Comparison of ENCODE assay signal across 9 mouse cellular contexts in genomic region chr11:55497885-55498284, GRCm38 (mm10). TPM values are rescaled to one million over a fixed set of nuclear protein-coding genes. Genes with fewer than 3 reads are reported as not detected.
DNase-seq lines count a peak whose midpoint lies in the region; ATAC-seq and TF ChIP-seq lines count a peak whose summit lies in the region.
"Had no signal": no experiment of that assay in that cellular context is flagged by ENCODE, and none has a peak within 500 bp of the region (broad histone marks: within the 10 kb centered on the region; RNA-seq: fewer than 3 reads in every experiment).

No protein-coding gene starts in this region.

- peaks cover 76 to 94% of the 10 kb centered on the region in 2 experiments for H3K36me3 ChIP-seq in CH12.LX (replicated peaks in 1 of 2; ENCODE audit: control insufficient read depth in 1 of 2, insufficient read depth in 1 of 2, low read length in 1 of 2)
- peaks cover 87% of the 10 kb centered on the region for H3K36me3 ChIP-seq in heart, postnatal 0 days (replicated peaks; ENCODE audit: control insufficient read depth, insufficient read depth, low read length)

- peak; percentile 79 for ATAC-seq in heart, postnatal 0 days (ENCODE audit: insufficient read depth, low read depth)
- peak; percentile 92 for ATAC-seq in megakaryocyte, adult 5-6 weeks (ENCODE audit: poor library complexity, severe bottlenecking)

- dilution Hi-C loops in CH12.LX (cut with MboI; ENCODE audit: extremely low pct_ligation_motif_present, extremely low pct_unique_long_range_greater_than_20kb, low sequenced_read_pairs) = no loop called here

- peaks cover 0 to 12% of the 10 kb centered on the region in 2 experiments; a peak in 1 of 4 replicates for H3K4me1 ChIP-seq in CH12.LX (ENCODE audit: control insufficient read depth in 1 of 2, insufficient read depth in 2 of 2)
- H3K4me1 ChIP-seq in heart, postnatal 0 days (ENCODE audit: control insufficient read depth, insufficient read depth) = no peaks in the 10 kb centered on the region
- H3K4me1 ChIP-seq: lung, embryonic 15.5 days had no signal

- H3K9me3 ChIP-seq in CH12.LX (replicated peaks; ENCODE audit: low read length) = no peaks in the 10 kb centered on the region
- H3K9me3 ChIP-seq in heart, postnatal 0 days (replicated peaks; ENCODE audit: control insufficient read depth, low read length) = no peaks in the 10 kb centered on the region
- H3K9me3 ChIP-seq: lung, embryonic 15.5 days had no signal

- peak; percentile 75 to 86 for TF ChIP-seq CTCF in CH12.LX (conservative IDR thresholded peaks at IDR 0.05 in 1 of 2, IDR thresholded peaks at IDR 0.05 in 1 of 2; ENCODE audit: low read depth in 2 of 2, low read length in 2 of 2)
- peak; percentile 85 for TF ChIP-seq CTCF in heart, postnatal 0 days (IDR thresholded peaks at IDR 0.05; ENCODE audit: low read depth)

- no peak overlapping the region for H3K4me2 ChIP-seq in CH12.LX (ENCODE audit: insufficient read depth, low read depth, poor library complexity, severe bottlenecking)
- no peak overlapping the region for H3K4me2 ChIP-seq in heart, postnatal 0 days (ENCODE audit: low read depth, low read length)
- H3K4me2 ChIP-seq: lung, embryonic 15.5 days had no signal

- TF ChIP-seq EP300 in CH12.LX (IDR thresholded peaks at IDR 0.05; ENCODE audit: low read length) = no peak
- TF ChIP-seq EP300 in heart, postnatal 0 days (IDR thresholded peaks at IDR 0.05; ENCODE audit: low read depth) = no peak

- H3K79me2 ChIP-seq in CH12.LX (replicated peaks; ENCODE audit: control insufficient read depth, extremely low read depth, insufficient read depth, poor library complexity, severe bottlenecking) = peaks cover 7% of the 10 kb centered on the region; the same call in 1 of the 2 replicates

- WGBS in heart, postnatal 0 days = 32% methylated on average over 5 of the region's 5 CpGs

- H3K27me3 ChIP-seq in CH12.LX (replicated peaks) = no peaks in the 10 kb centered on the region
- H3K27me3 ChIP-seq in heart, postnatal 0 days (ENCODE audit: control insufficient read depth, insufficient read depth, low read length) = no peaks in the 10 kb centered on the region
- H3K27me3 ChIP-seq: lung, embryonic 15.5 days had no signal

- TF ChIP-seq POLR2A in CH12.LX (IDR thresholded peaks at IDR 0.05; ENCODE audit: low read depth, low read length) = no peak

- H3K4me3 ChIP-seq in CH12.LX (replicated peaks in 1 of 3; ENCODE audit: low read depth in 2 of 3, low read length in 2 of 3, poor library complexity in 1 of 3) = no peak overlapping the region
- no peak overlapping the region for H3K4me3 ChIP-seq in heart, postnatal 0 days (ENCODE audit: low read depth, low read length)
- H3K4me3 ChIP-seq: lung, embryonic 15.5 days had no signal

- H3K27ac ChIP-seq in CH12.LX (ENCODE audit: insufficient read depth, low read depth) = no peak overlapping the region
- H3K27ac ChIP-seq in heart, postnatal 0 days (ENCODE audit: low read depth) = no peak overlapping the region
- H3K27ac ChIP-seq: lung, embryonic 15.5 days had no signal

- in situ Hi-C loops in CH12.LX (cut with MboI; ENCODE audit: low pct_ligation_motif_present, low pct_unique_long_range_greater_than_20kb, low sequenced_read_pairs) = no loop called here

- peak; percentile 35 for TF ChIP-seq RAD21 in CH12.LX (IDR thresholded peaks at IDR 0.05; ENCODE audit: low read depth, low read length)

- peak; percentile 21 for DNase-seq in cerebellum, adult 11-12 months
- DNase-seq in cerebellum, adult 11 months = no peak
- DNase-seq in CH12.LX (ENCODE audit: extremely low read depth) = peak; percentile 78
- DNase-seq in c-Kit-positive CD71-negative TER-119-negative erythroid progenitor cells, embryonic 14.5 days (ENCODE audit: low read depth) = peak; percentile 38
- peak; percentile 58 for DNase-seq in heart, postnatal 0 days (ENCODE audit: low spot score)
- peak; percentile 50 to 73 for DNase-seq in kidney, postnatal 36 days
- peak; percentile 23 to 65 for DNase-seq in spleen, postnatal 4 days (ENCODE audit: low spot score in 2 of 2)

- no peak overlapping the region for H3K9ac ChIP-seq in CH12.LX (ENCODE audit: insufficient read depth, low read depth)
- no peak overlapping the region for H3K9ac ChIP-seq in heart, postnatal 0 days (replicated peaks; ENCODE audit: low read depth, low read length)
- H3K9ac ChIP-seq: lung, embryonic 15.5 days had no signal

TF ChIP-seq in CH12.LX, 34 proteins besides CTCF, POLR2A, EP300 and RAD21:
- peak; percentile 45 for TF ChIP-seq SMC3 (IDR thresholded peaks at IDR 0.05; ENCODE audit: low read depth, low read length)
- TF ChIP-seq CHD1 (IDR thresholded peaks at IDR 0.05; ENCODE audit: low read depth, low read length) = no peak
- peak; percentile 59; the same call in 1 of the 2 replicates for TF ChIP-seq MYC (IDR thresholded peaks at IDR 0.05; ENCODE audit: low read depth, low read length)
- TF ChIP-seq JUN (IDR thresholded peaks at IDR 0.05; ENCODE audit: insufficient read depth, low read depth, low read length) = no peak
- no peak for TF ChIP-seq TCF12 (IDR thresholded peaks at IDR 0.05; ENCODE audit: low read depth, low read length)
- TF ChIP-seq USF1 (IDR thresholded peaks at IDR 0.05; ENCODE audit: low read depth, low read length) = no peak
- TF ChIP-seq ZNF384 (IDR thresholded peaks at IDR 0.05; ENCODE audit: low read depth, low read length) = no peak
- TF ChIP-seq IRF4 (IDR thresholded peaks at IDR 0.05; ENCODE audit: low read depth, low read length) = no peak
- TF ChIP-seq MAFK (IDR thresholded peaks at IDR 0.05; ENCODE audit: insufficient replicate concordance, low read length) = no peak
- TF ChIP-seq ZMIZ1 (IDR thresholded peaks at IDR 0.05; ENCODE audit: low read depth, low read length) = no peak
- TF ChIP-seq MEF2A (IDR thresholded peaks at IDR 0.05; ENCODE audit: borderline replicate concordance, low read depth, low read length) = no peak
- no peak for TF ChIP-seq USF2 (conservative IDR thresholded peaks at IDR 0.05; ENCODE audit: low read depth, low read length)

RNA-seq across cellular contexts. Expression of gene G3bp1, which starts 28.4 kb away (rescaled TPM):
- total RNA-seq in CH12.LX (2012; rRNA removed) (145 and 182 TPM in 2 replicates), CH12.LX (2014; rRNA removed) (183 and 188 TPM in 2 replicates)
- polyA plus RNA-seq in CH12.LX (2012; ENCODE audit: insufficient read length, low read depth) = 202 and 233 TPM in 2 replicates
- 48.5 and 70.6 TPM in 2 replicates for total RNA-seq in heart, postnatal 0 days (2014; rRNA removed; ENCODE audit: low replicate concordance)
- 58.0 and 59.4 TPM in 2 replicates for polyA plus RNA-seq in heart, postnatal 0 days (2015; fragmentation: Nextera tagmentation; extraction: Ambion mirVana)
- total RNA-seq in megakaryocyte, adult 5-6 weeks (2015) = 29.4 and 30.7 TPM in 2 replicates
- 47.8 and 50.6 TPM in 2 replicates for total RNA-seq in megakaryocyte, adult 5-6 weeks (2017)

RNA-seq across cellular contexts. Expression of gene Atox1, which starts 36.8 kb away (rescaled TPM):
- total RNA-seq in CH12.LX (2012; rRNA removed) = 445 and 523 TPM in 2 replicates
- 382 and 398 TPM in 2 replicates for total RNA-seq in CH12.LX (2014; rRNA removed)
- 242 and 264 TPM in 2 replicates for polyA plus RNA-seq in CH12.LX (2012; ENCODE audit: insufficient read length, low read depth)
- 262 and 340 TPM in 2 replicates for total RNA-seq in heart, postnatal 0 days (2014; rRNA removed; ENCODE audit: low replicate concordance)
- 346 and 351 TPM in 2 replicates for polyA plus RNA-seq in heart, postnatal 0 days (2015; fragmentation: Nextera tagmentation; extraction: Ambion mirVana)
- 211 and 215 TPM in 2 replicates for total RNA-seq in megakaryocyte, adult 5-6 weeks (2015)
- 71.8 and 92.8 TPM in 2 replicates for total RNA-seq in megakaryocyte, adult 5-6 weeks (2017)
